Comparison of ENCODE assay signal across 17 mouse cellular contexts in the genomic region with DNA sequence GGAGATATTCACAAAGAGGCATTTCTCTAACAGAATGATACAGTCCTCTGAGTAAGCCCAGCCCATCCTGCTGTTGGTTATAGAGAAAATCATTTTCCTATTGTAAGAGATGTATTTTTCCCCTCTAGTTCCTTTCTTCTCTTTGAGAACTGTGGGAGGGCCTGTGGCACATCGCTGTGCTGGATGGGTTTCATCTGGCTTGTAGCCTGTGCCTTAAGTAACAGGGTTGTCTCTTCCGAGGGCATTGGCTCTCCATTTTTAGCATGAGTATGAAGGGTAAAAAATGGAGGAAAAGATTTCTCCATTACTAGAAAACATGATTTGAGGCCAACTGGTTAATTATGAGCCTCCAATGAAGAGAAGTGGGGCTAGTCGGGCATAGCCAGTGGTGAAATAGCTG.
A peak's percentile ranks its signal among the peaks of the same experiment; 100 is the strongest.
DNase-seq lines count a peak whose midpoint lies in the region; TF ChIP-seq lines count a peak whose summit lies in the region.
"Had no signal": no experiment of that assay in that cellular context is flagged by ENCODE, and none has a peak within 500 bp of the region (broad histone marks: within the 10 kb centered on the region; RNA-seq: fewer than 3 reads in every experiment).

No protein-coding gene starts in this region.

- no peak overlapping the region for H3K4me3 ChIP-seq in layer of hippocampus, adult 2 months
- H3K4me3 ChIP-seq in embryonic fibroblast, embryonic 13.5 days (ENCODE audit: insufficient read depth, low read length): no peak overlapping the region
- H3K4me3 ChIP-seq: heart, embryonic 13.5 days; limb, embryonic 10.5 days; stomach, embryonic 15.5 days had no signal

- no peak for TF ChIP-seq POLR2A in embryonic fibroblast, embryonic 13.5 days (IDR thresholded peaks at IDR 0.05; ENCODE audit: low read depth, low read length)

- TF ChIP-seq CTCF in layer of hippocampus, adult 2 months (conservative IDR thresholded peaks at IDR 0.05): no peak
- no peak for TF ChIP-seq CTCF in embryonic fibroblast, embryonic 13.5 days (IDR thresholded peaks at IDR 0.05; ENCODE audit: borderline replicate concordance, insufficient read depth, low read length)

- DNase-seq in cerebellum, postnatal 10 days: peak; percentile 48 to 62
- DNase-seq in cerebellum, adult 11-12 months: no peak
- no peak for DNase-seq in layer of hippocampus, adult 2 months (ENCODE audit: low spot score in 2 of 2)
- no peak for DNase-seq in layer of hippocampus, postnatal 25 days (ENCODE audit: extremely low spot score in 1 of 2, low spot score in 1 of 2)
- peak; percentile 63 for DNase-seq in adipocyte (ENCODE audit: low spot score)
- no peak for DNase-seq in heart, adult 9 months (ENCODE audit: low spot score in 2 of 2)
- DNase-seq: B cell, adult 2 months; heart, adult 11 months; kidney, adult 8-10 months; kidney, postnatal 25 days; lung, adult 18-20 months; right cerebral cortex, postnatal 25 days had no signal

- peak overlapping the region; percentile 80 for H3K27ac ChIP-seq in layer of hippocampus, adult 2 months
- H3K27ac ChIP-seq in embryonic fibroblast, embryonic 13.5 days (ENCODE audit: insufficient read depth, low read length): peak overlapping the region; percentile 54; the same call in 1 of the 2 replicates
- H3K27ac ChIP-seq: heart, embryonic 13.5 days; hindbrain, embryonic 14.5 days; limb, embryonic 10.5 days; stomach, embryonic 15.5 days had no signal

- peaks cover 10% of the 10 kb centered on the region for H3K4me1 ChIP-seq in embryonic fibroblast, embryonic 13.5 days (ENCODE audit: control insufficient read depth, insufficient read depth, low read length)

Comparison
In these comparisons a context has a peak if more than half of its experiments do, and no peak if none do; other contexts are left out.
1. DNase-seq: peak in cerebellum, postnatal 10 days (2 of 2) and adipocyte (single experiment); none in cerebellum, adult 11-12 months (single experiment), layer of hippocampus, adult 2 months (0 of 2), layer of hippocampus, postnatal 25 days (0 of 2) and heart, adult 9 months (0 of 2).